Mouse (Mus musculus): Measurements from ENCODE around the gene Myo1d. TPM values are rescaled to one million over a fixed set of nuclear protein-coding genes. Genes with fewer than 3 reads are reported as not detected.

The Myo1d gene
- polyA plus RNA-seq, 1 experiment from 2014 or later, result 2.9 TPM

DNA sequence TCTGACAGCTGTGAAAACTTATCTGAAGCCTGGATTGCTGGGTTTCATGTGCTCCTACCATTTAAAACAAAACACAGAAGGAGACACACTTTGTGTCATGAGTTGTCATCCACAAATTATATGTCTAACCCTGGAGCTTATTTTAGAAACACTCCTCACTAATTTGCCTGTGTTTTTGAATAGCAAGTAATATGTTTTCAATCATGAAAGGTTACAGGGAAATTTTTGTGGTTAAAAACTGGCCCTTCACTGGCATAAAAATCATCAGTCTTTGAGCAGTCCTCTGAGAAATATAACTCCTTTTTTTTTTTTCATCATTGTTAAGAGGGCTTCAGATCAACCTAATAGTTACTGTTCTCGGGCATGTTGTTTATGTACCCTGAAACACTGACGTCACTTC lies 25.6 kb downstream of the Myo1d start:
- 84% methylated on average over 2 of the region's 2 CpGs for whole genome bisulfite sequencing
- H3K9ac ChIP-seq (ENCODE audit: low read depth, low read length), result no peak overlapping the region

DNA sequence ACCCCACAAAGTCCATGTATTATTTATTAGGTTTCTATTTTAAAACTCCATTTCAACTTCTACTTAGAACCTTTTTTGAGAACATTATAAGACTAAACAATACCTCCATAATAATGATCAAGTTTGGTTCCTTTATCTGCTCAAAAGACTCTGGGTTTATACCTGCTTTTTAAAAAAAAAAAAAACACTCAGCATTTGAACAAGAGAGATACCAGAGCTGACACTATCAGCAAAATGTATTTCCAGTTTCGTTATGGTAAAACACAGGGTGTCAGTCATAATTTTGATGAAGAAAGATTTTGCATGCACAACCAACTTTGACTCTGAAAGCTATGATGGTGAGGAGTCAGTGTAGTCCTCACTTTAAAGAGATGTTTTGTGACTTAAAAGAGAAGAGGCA lies 28.7 kb downstream of the Myo1d start:
- no peaks in the 10 kb centered on the region for H3K27me3 ChIP-seq (ENCODE audit: control insufficient read depth, insufficient read depth, low read depth, low read length)
- 95% methylated on average over 1 of the region's 1 CpGs for WGBS
- H3K9me3 ChIP-seq (replicated peaks; ENCODE audit: control insufficient read depth, low read length, poor library complexity, severe bottlenecking), result no peaks in the 10 kb centered on the region
- no peaks in the 10 kb centered on the region for H3K36me3 ChIP-seq (ENCODE audit: control insufficient read depth, insufficient read depth, low read length)
- H3K4me3 ChIP-seq (ENCODE audit: low read depth, low read length), result no peak overlapping the region
- no peak overlapping the region for H3K4me2 ChIP-seq (ENCODE audit: low read length)
- H3K9ac ChIP-seq (ENCODE audit: low read depth, low read length), result no peak overlapping the region
- no peak overlapping the region for H3K27ac ChIP-seq (ENCODE audit: low read length)
- no peak for ATAC-seq
- H3K4me1 ChIP-seq (ENCODE audit: control insufficient read depth, insufficient read depth, low read length), result peaks cover 2% of the 10 kb centered on the region; the same call in 1 of the 2 replicates

More for the DNA sequence above, 25.6 kb downstream of the Myo1d start:
- Histone ChIP-seq H3K9me3 (replicated peaks; ENCODE audit: control insufficient read depth, low read length, poor library complexity, severe bottlenecking) (no peaks in the 10 kb centered on the region), H3K4me2 (ENCODE audit: low read length) (no peak overlapping the region), H3K36me3 (ENCODE audit: control insufficient read depth, insufficient read depth, low read length) (no peaks in the 10 kb centered on the region), H3K27me3 (ENCODE audit: control insufficient read depth, insufficient read depth, low read depth, low read length) (no peaks in the 10 kb centered on the region), H3K4me1 (ENCODE audit: control insufficient read depth, insufficient read depth, low read length) (no peaks in the 10 kb centered on the region), H3K4me3 (ENCODE audit: low read depth, low read length) (no peak overlapping the region), H3K27ac (ENCODE audit: low read length) (no peak overlapping the region)
- no peak for ATAC-seq

DNA sequence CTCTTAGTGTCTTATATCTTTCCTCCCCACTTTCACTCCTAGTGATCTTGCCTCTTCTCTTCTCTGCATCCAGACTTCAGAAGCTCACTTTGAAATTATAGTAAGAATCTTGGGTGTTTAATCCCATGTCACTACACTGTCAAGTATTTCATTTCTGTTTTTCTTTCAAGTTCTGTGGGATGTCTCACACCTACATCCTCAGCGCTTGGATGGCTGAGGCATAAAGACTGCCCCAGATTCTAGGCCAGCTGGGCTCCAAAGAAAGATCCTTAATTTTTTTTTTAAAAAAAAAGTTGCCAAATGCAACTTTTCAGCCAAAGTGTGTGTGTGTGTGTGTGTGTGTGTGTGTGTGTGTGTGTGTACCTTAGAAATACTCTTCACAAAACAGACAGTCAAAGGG lies 30.6 kb downstream of the Myo1d start:
- no peak overlapping the region for H3K9ac ChIP-seq (ENCODE audit: low read depth, low read length)
- ATAC-seq, result no peak
- WGBS, result 89% methylated on average over 1 of the region's 1 CpGs
- H3K27me3 ChIP-seq (ENCODE audit: control insufficient read depth, insufficient read depth, low read depth, low read length), result no peaks in the 10 kb centered on the region
- H3K9me3 ChIP-seq (replicated peaks; ENCODE audit: control insufficient read depth, low read length, poor library complexity, severe bottlenecking), result no peaks in the 10 kb centered on the region
- H3K4me3 ChIP-seq (ENCODE audit: low read depth, low read length), result no peak overlapping the region
- no peak overlapping the region for H3K4me2 ChIP-seq (ENCODE audit: low read length)
- no peaks in the 10 kb centered on the region for H3K36me3 ChIP-seq (ENCODE audit: control insufficient read depth, insufficient read depth, low read length)
- no peak overlapping the region for H3K27ac ChIP-seq (ENCODE audit: low read length)
- H3K4me1 ChIP-seq (ENCODE audit: control insufficient read depth, insufficient read depth, low read length), result peaks cover 2% of the 10 kb centered on the region; the same call in 1 of the 2 replicates

DNA sequence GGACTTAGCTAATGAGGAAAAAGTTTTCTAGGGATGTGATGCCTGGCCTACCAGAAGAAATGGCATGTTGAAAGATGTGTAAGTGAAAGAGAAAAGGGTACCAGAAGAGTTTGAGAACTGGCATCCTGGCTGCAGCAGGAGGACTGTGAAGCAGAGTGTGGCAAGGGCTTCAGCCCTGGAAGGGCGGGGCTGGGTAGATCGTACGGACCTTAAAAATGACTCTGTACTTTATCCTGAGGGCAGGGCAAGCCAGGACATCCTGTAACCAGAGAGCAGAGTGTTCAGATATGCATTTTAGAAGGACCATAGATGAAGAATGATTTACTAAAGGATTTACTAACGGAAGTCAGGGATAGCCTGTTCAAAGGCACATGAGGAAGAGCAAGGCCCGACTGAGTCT lies 34.4 kb downstream of the Myo1d start:
- Histone ChIP-seq H3K4me1 (ENCODE audit: control insufficient read depth, insufficient read depth, low read length) (peaks cover 2% of the 10 kb centered on the region; the same call in 1 of the 2 replicates), H3K36me3 (ENCODE audit: control insufficient read depth, insufficient read depth, low read length) (no peaks in the 10 kb centered on the region), H3K9me3 (replicated peaks; ENCODE audit: control insufficient read depth, low read length, poor library complexity, severe bottlenecking) (no peaks in the 10 kb centered on the region), H3K4me3 (ENCODE audit: low read depth, low read length) (no peak overlapping the region), H3K4me2 (ENCODE audit: low read length) (no peak overlapping the region), H3K9ac (ENCODE audit: low read depth, low read length) (no peak overlapping the region), H3K27ac (ENCODE audit: low read length) (no peak overlapping the region), H3K27me3 (ENCODE audit: control insufficient read depth, insufficient read depth, low read depth, low read length) (no peaks in the 10 kb centered on the region)
- no peak for ATAC-seq
- 91% methylated on average over 5 of the region's 5 CpGs for WGBS

DNA sequence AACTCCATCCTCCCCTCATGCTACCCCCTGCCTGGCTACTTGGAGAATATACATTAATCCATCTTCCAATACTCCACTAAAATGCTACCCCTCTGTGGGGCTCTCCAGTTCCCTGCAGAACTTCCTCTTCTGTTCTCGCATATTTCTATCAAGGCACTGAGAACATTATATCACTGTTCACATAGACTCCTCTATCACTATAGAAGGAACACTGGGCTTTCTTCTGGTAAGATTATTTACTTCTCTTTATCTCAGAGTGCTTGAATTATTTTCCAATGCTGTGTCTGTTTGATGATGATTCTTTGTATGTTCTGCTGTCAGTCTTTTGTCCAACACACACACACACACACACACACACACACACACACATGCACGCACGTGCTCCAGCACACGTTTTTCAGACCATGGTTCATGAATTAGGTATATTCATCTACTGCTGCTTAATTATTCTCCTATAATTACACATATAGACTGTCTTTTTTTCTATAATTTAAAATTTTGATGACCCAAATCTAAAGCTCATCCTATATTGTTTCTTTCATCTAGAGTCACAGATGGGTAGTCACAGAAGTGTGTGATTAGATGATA lies 35.9 kb downstream of the Myo1d start:
- H3K4me3 ChIP-seq (ENCODE audit: low read depth, low read length), result no peak overlapping the region
- H3K36me3 ChIP-seq (ENCODE audit: control insufficient read depth, insufficient read depth, low read length), result no peaks in the 10 kb centered on the region
- H3K4me1 ChIP-seq (ENCODE audit: control insufficient read depth, insufficient read depth, low read length), result peaks cover 2% of the 10 kb centered on the region; the same call in 1 of the 2 replicates
- WGBS, result 90% methylated on average over 4 of the region's 4 CpGs
- ATAC-seq, result no peak
- no peaks in the 10 kb centered on the region for H3K9me3 ChIP-seq (replicated peaks; ENCODE audit: control insufficient read depth, low read length, poor library complexity, severe bottlenecking)
- no peak overlapping the region for H3K9ac ChIP-seq (ENCODE audit: low read depth, low read length)
- no peak overlapping the region for H3K4me2 ChIP-seq (ENCODE audit: low read length)
- no peak overlapping the region for H3K27ac ChIP-seq (ENCODE audit: low read length)
- no peaks in the 10 kb centered on the region for H3K27me3 ChIP-seq (ENCODE audit: control insufficient read depth, insufficient read depth, low read depth, low read length)

DNA sequence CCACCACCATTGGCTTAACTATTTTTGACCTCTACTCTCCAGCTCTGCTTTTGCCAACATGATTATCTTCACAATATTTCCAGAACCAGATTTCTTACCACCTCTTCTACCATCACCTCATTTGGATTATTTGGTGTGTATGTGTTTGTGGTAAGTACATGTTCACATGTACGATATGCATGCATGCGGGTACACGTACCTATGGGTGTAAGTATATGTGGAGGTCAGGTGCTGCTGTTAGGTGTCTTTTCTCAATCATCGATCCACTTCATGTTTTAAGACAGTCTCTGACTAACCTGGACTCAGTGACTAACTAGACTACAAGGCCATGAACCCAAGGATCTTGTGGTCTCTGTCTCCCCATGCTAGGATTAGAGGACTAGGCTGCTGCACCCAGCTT lies 37.4 kb downstream of the Myo1d start:
- no peaks in the 10 kb centered on the region for H3K27me3 ChIP-seq (ENCODE audit: control insufficient read depth, insufficient read depth, low read depth, low read length)

DNA sequence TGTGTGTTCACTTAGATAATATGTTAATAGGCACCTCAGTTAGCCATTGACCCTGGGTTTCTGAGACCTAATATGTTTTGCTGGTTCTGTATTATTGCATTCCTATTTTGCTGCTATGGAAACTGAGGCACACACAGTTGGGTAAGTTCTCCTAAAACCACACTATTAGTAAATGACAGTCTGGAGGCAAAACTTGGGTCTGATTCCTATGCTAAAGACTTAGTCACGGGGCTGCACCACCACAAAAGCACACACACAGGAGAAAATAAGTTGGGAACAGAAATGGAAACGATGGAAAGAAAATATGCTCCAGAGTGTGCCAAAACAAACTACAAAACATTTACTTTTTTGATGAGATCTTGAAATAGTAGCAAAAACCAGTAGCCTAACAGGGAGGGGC lies 45.1 kb downstream of the Myo1d start:
- Histone ChIP-seq H3K4me1 (ENCODE audit: control insufficient read depth, insufficient read depth, low read length) (no peaks in the 10 kb centered on the region), H3K36me3 (ENCODE audit: control insufficient read depth, insufficient read depth, low read length) (no peaks in the 10 kb centered on the region), H3K4me2 (ENCODE audit: low read length) (no peak overlapping the region), H3K9ac (ENCODE audit: low read depth, low read length) (no peak overlapping the region), H3K27ac (ENCODE audit: low read length) (no peak overlapping the region), H3K27me3 (ENCODE audit: control insufficient read depth, insufficient read depth, low read depth, low read length) (no peaks in the 10 kb centered on the region), H3K9me3 (replicated peaks; ENCODE audit: control insufficient read depth, low read length, poor library complexity, severe bottlenecking) (no peaks in the 10 kb centered on the region), H3K4me3 (ENCODE audit: low read depth, low read length) (no peak overlapping the region)
- 81% methylated on average over 2 of the region's 2 CpGs for WGBS
- no peak for ATAC-seq

More for the DNA sequence above, 37.4 kb downstream of the Myo1d start:
- H3K4me1 ChIP-seq (ENCODE audit: control insufficient read depth, insufficient read depth, low read length), result peaks cover 2% of the 10 kb centered on the region; the same call in 1 of the 2 replicates
- H3K36me3 ChIP-seq (ENCODE audit: control insufficient read depth, insufficient read depth, low read length), result no peaks in the 10 kb centered on the region
- 97% methylated on average over 4 of the region's 4 CpGs for WGBS
- H3K4me2 ChIP-seq (ENCODE audit: low read length), result no peak overlapping the region
- H3K9ac ChIP-seq (ENCODE audit: low read depth, low read length), result no peak overlapping the region
- ATAC-seq, result no peak
- no peak overlapping the region for H3K4me3 ChIP-seq (ENCODE audit: low read depth, low read length)
- H3K9me3 ChIP-seq (replicated peaks; ENCODE audit: control insufficient read depth, low read length, poor library complexity, severe bottlenecking), result no peaks in the 10 kb centered on the region
- H3K27ac ChIP-seq (ENCODE audit: low read length), result no peak overlapping the region

DNA sequence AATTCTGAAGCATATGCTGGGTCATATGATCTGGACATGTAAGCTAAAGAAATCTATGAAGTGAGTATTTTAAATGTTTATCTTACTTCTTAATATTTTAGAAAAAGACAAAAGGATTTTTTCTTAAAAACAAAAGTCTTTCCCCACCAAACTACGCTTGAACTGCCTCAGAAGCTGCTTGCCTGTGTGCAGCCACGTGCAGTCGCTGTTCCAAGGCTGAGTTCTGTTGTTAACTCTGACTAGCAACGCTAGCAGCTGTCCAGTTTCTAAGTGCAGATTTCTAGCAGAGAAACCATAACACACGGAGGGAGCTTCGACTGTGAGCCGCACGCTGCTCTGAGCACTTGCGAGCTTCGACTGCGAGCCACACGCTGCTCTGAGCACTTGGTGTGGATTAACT lies 55.1 kb downstream of the Myo1d start:
- no peaks in the 10 kb centered on the region for H3K36me3 ChIP-seq (ENCODE audit: control insufficient read depth, insufficient read depth, low read length)
- no peak overlapping the region for H3K27ac ChIP-seq (ENCODE audit: low read length)
- WGBS, result 68% methylated on average over 12 of the region's 12 CpGs
- no peak for ATAC-seq
- H3K9ac ChIP-seq (ENCODE audit: low read depth, low read length), result no peak overlapping the region
- H3K4me1 ChIP-seq (ENCODE audit: control insufficient read depth, insufficient read depth, low read length), result peaks cover 3% of the 10 kb centered on the region; the same call in 1 of the 2 replicates
- no peak overlapping the region for H3K4me3 ChIP-seq (ENCODE audit: low read depth, low read length)
- no peak overlapping the region for H3K4me2 ChIP-seq (ENCODE audit: low read length)
- H3K9me3 ChIP-seq (replicated peaks; ENCODE audit: control insufficient read depth, low read length, poor library complexity, severe bottlenecking), result no peaks in the 10 kb centered on the region
- no peaks in the 10 kb centered on the region for H3K27me3 ChIP-seq (ENCODE audit: control insufficient read depth, insufficient read depth, low read depth, low read length)

DNA sequence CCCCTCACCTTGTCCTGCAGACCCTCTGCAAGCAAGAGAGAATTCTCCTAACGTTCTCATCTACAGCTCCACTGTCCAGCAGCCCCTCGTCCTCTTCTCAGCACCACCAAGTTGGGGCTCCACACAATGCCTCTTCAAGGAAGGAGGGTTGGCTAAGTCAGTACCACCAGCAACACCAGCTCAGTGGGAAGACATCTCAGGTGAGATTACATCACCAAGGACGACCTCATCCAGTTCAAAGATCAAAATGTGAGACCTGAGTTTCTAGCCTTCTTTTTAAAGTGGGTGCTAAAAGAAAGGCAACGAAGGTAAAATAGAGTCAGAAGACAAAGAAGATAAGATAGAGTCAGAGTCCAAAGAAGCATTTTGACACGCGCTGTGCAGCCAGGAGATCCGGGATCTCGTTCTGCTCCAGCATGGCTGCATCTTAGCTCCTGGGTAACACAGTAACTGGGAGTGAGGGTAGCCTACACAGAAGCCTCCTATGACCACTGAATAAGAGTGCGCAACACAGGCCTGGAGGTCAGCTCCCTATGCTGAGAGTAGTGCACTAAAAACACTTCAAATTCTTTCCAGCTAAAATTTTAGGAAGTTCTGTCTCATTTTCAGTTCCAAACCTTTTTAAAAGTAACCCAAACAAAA lies 56.3 kb downstream of the Myo1d start:
- H3K9me3 ChIP-seq (replicated peaks; ENCODE audit: control insufficient read depth, low read length, poor library complexity, severe bottlenecking), result no peaks in the 10 kb centered on the region
- no peaks in the 10 kb centered on the region for H3K27me3 ChIP-seq (ENCODE audit: control insufficient read depth, insufficient read depth, low read depth, low read length)
- no peak overlapping the region for H3K9ac ChIP-seq (ENCODE audit: low read depth, low read length)
- H3K4me3 ChIP-seq (ENCODE audit: low read depth, low read length), result no peak overlapping the region
- H3K4me2 ChIP-seq (ENCODE audit: low read length), result no peak overlapping the region
- peaks cover 3% of the 10 kb centered on the region; the same call in 1 of the 2 replicates for H3K4me1 ChIP-seq (ENCODE audit: control insufficient read depth, insufficient read depth, low read length)
- no peak overlapping the region for H3K27ac ChIP-seq (ENCODE audit: low read length)
- WGBS, result 86% methylated on average over 9 of the region's 9 CpGs
- H3K36me3 ChIP-seq (ENCODE audit: control insufficient read depth, insufficient read depth, low read length), result no peaks in the 10 kb centered on the region
- ATAC-seq, result no peak

Data from midbrain, embryonic 16.5 days (tissue).